In the genomic region with DNA sequence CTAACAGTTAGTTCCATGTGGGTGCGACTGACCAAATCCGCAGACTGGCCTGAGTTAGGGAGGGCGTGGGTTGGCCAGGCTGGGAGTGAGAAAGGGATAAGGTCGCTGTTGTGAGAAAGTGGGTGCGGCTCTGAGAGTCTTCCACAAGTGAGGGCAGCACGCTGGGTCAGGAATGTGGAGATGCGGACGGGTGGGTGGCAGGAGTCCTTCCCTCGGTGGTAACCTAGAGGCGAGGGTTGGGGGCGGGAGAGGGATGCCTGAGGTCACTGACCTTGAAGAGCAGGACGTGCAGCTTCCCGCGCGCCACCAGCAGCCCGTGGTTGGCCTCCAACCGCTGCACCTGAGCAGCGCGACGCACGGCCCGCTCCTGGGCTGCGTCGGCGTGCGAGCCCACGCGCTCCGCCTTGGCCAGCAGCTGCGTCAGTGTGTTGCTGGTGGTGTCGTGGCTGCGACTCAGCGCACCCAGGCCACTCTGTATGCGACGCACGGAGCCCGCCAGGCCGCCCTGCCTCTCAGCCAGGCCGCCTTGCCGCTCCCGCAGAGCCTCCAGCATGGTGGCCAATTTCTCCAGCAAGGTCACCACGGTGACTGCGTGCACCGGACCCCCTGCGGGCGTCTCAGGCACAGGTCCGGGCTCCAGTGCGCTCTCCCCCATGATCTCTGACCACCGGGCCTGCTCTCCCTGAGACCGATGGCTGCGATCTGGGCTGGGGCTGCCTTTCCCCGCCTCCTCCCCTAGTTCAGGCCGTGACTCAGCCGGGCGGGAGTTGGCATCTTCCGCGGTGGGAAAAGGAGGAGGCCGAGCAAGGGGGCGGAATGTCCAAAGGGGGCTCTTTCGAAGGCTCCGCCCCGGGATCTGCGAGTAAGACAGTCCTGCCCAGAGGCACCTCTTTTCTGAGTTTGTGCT, we compare ENCODE assay signal across 8 mouse cellular contexts. TPM values are rescaled to one million over a fixed set of nuclear protein-coding genes. Genes with fewer than 3 reads are reported as not detected.
DNase-seq lines count a peak whose midpoint lies in the region; ATAC-seq and TF ChIP-seq lines count a peak whose summit lies in the region.

A gene (minus strand): TSS at position 796 of the 907 bp plus-strand sequence.

- no peak for TF ChIP-seq CTCF in cortical plate, adult 2 months (IDR thresholded peaks at IDR 0.05; ENCODE audit: extremely low read depth, insufficient read depth, low read length)

- H3K4me1 ChIP-seq in cortical plate, adult 2 months (ENCODE audit: control insufficient read depth, insufficient read depth, low read length): no peaks in the 10 kb centered on the region; the same call in 1 of the 2 replicates
- peaks cover 15% of the 10 kb centered on the region for H3K4me1 ChIP-seq in hindbrain, embryonic 14.5 days (replicated peaks; ENCODE audit: control insufficient read depth, insufficient read depth, low read length)

- H3K36me3 ChIP-seq in hindbrain, embryonic 14.5 days (replicated peaks; ENCODE audit: control insufficient read depth, insufficient read depth): no peaks in the 10 kb centered on the region

- ATAC-seq in hindbrain, embryonic 14.5 days (ENCODE audit: low FRiP score): peak; percentile 91

- H3K4me2 ChIP-seq in hindbrain, embryonic 14.5 days (replicated peaks): peak within 1 kb of the TSS; percentile 86

- peak within 1 kb of the TSS; percentile 96 for H3K27ac ChIP-seq in cortical plate, adult 2 months (ENCODE audit: insufficient read depth, low read length)
- peak within 1 kb of the TSS; percentile 70 for H3K27ac ChIP-seq in hindbrain, embryonic 14.5 days

- WGBS in hindbrain, embryonic 14.5 days: 3% methylated on average over 60 of the region's 63 CpGs

- H3K9ac ChIP-seq in hindbrain, embryonic 14.5 days: peak within 1 kb of the TSS; percentile 85

- no peaks in the 10 kb centered on the region for H3K9me3 ChIP-seq in hindbrain, embryonic 14.5 days (ENCODE audit: control insufficient read depth, low read length)

- peak within 1 kb of the TSS; percentile 20 for H3K4me3 ChIP-seq in cortical plate, adult 2 months (ENCODE audit: insufficient read depth, low read length)
- H3K4me3 ChIP-seq in hindbrain, embryonic 14.5 days (replicated peaks; ENCODE audit: low read length): peak within 1 kb of the TSS; percentile 43

- TF ChIP-seq POLR2A in cortical plate, adult 2 months (IDR thresholded peaks at IDR 0.05; ENCODE audit: extremely low read depth, insufficient read depth, low read length): 0 out of 2 replicates have a peak, but pooled peaks have one; percentile 29

- peak; percentile 91 for DNase-seq in adrenal gland, postnatal 14 days
- DNase-seq in gastrocnemius, adult 8-10 months (ENCODE audit: low spot score in 2 of 2): peak; percentile 72 to 82
- peak; percentile 75 for DNase-seq in hindbrain, embryonic 14.5 days (ENCODE audit: low spot score)
- DNase-seq in left cerebral cortex, adult 11 months (ENCODE audit: low spot score): peak; percentile 47
- peak; percentile 80 for DNase-seq in lung, postnatal 14 days
- DNase-seq in right cerebral cortex, postnatal 10 days (ENCODE audit: low spot score in 2 of 2): peak; percentile 68 to 76
- no peak for DNase-seq in T-cell, adult 2 months (ENCODE audit: low spot score)

- H3K27me3 ChIP-seq in hindbrain, embryonic 14.5 days (ENCODE audit: control insufficient read depth, insufficient read depth, low read length): no peaks in the 10 kb centered on the region

RNA-seq across cellular contexts. Expression of the gene that starts here (rescaled TPM):
- 62.7 and 66.2 TPM in 2 replicates for total RNA-seq in adrenal gland, postnatal 14 days (2021)
- polyA plus RNA-seq in cortical plate, adult 2 months (2012; rRNA removed): 30.9 and 32.1 TPM in 2 replicates
- total RNA-seq in gastrocnemius, adult 8-10 months (2022): 10 to 100 TPM in 1 of 4 experiments, 1 to 10 TPM in 3; 3.5 to 10.5 (median 6.7) TPM
- polyA plus RNA-seq in hindbrain, embryonic 14.5 days (2014; fragmentation: Nextera tagmentation; extraction: Ambion mirVana): 32.6 and 36.0 TPM in 2 replicates
